ENCODE assay signal across 17 mouse cellular contexts in the genomic region with DNA sequence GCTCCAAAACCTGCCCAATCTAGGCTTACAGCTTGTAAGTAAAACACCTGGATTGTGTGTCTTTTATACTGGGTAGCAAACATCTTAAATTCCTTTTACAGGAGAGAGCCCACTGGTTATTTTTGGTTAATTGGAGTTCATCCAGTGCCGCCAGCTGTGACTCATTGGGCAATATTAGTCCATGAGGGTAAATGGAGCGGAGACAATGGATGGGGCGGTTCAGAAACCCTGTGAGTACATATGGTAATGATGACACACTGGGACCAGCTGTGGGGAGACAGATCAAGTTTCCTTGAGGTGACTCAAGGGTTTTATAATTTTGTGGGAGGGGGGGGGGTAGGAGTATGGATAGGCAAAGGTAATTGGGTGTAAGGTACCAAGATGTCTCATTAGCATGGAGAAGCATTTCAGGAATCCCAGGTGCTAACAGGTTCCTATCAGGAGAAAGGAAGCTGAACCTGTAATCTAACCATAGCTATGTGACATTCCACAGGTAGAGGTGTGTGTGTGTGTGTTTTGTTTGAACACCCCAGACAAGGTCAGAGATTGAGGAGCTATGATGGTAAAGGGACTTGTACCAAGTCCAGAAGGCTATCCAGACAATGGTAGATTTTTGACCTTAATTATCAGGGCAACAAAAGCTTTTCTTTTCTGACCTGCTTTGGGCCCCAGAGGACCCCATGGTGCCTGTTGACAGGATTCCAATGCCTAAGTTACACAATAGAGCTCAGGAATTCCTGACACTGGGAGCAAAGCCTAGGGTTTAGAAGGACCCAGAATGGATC. TPM values are rescaled to one million over a fixed set of nuclear protein-coding genes. Genes with fewer than 3 reads are reported as not detected.
DNase-seq lines count a peak whose midpoint lies in the region; ATAC-seq and TF ChIP-seq lines count a peak whose summit lies in the region.
"Had no signal": no experiment of that assay in that cellular context is flagged by ENCODE, and none has a peak within 500 bp of the region (broad histone marks: within the 10 kb centered on the region; RNA-seq: fewer than 3 reads in every experiment).

No protein-coding gene starts in this region.

- H3K4me2 ChIP-seq in forebrain, embryonic 15.5 days (replicated peaks) = no peak overlapping the region
- no peak overlapping the region for H3K4me2 ChIP-seq in forebrain, postnatal 0 days (ENCODE audit: low read depth)
- no peak overlapping the region for H3K4me2 ChIP-seq in hindbrain, postnatal 0 days (ENCODE audit: low read depth, low read length)
- H3K4me2 ChIP-seq in midbrain, postnatal 0 days (ENCODE audit: low read depth, low read length, poor library complexity, severe bottlenecking) = no peak overlapping the region
- H3K4me2 ChIP-seq: heart, embryonic 13.5 days; limb, embryonic 13.5 days had no signal

- H3K9me3 ChIP-seq in forebrain, embryonic 15.5 days = no peaks in the 10 kb centered on the region
- no peaks in the 10 kb centered on the region for H3K9me3 ChIP-seq in forebrain, postnatal 0 days (ENCODE audit: low read length)
- no peaks in the 10 kb centered on the region for H3K9me3 ChIP-seq in hindbrain, postnatal 0 days (ENCODE audit: low read length)
- no peaks in the 10 kb centered on the region for H3K9me3 ChIP-seq in midbrain, postnatal 0 days (ENCODE audit: low read length)
- H3K9me3 ChIP-seq: heart, embryonic 13.5 days; limb, embryonic 13.5 days; midbrain, embryonic 10.5 days had no signal

- DNase-seq in forebrain, postnatal 0 days = no peak
- peak; percentile 80 for DNase-seq in 3T3-L1 (ENCODE audit: low read depth, low spot score)
- peak; percentile 73 for DNase-seq in NIH3T3 (ENCODE audit: low read depth)
- DNase-seq in hindbrain, postnatal 0 days (ENCODE audit: low spot score) = no peak
- DNase-seq in midbrain, postnatal 0 days (ENCODE audit: low spot score) = no peak
- DNase-seq: cerebellum, adult 2 months; gastrocnemius, postnatal 25 days; lung, adult 2 months; thymus, postnatal 36 days had no signal

- no peak overlapping the region for H3K9ac ChIP-seq in forebrain, embryonic 15.5 days (replicated peaks)
- H3K9ac ChIP-seq in forebrain, postnatal 0 days = no peak overlapping the region
- no peak overlapping the region for H3K9ac ChIP-seq in hindbrain, postnatal 0 days (replicated peaks; ENCODE audit: low read length)
- H3K9ac ChIP-seq in midbrain, postnatal 0 days (replicated peaks; ENCODE audit: low read length, poor library complexity, severe bottlenecking) = no peak overlapping the region
- H3K9ac ChIP-seq: heart, embryonic 13.5 days; limb, embryonic 13.5 days had no signal

- peaks cover 2% of the 10 kb centered on the region; the same call in 1 of the 2 replicates for H3K4me1 ChIP-seq in forebrain, embryonic 15.5 days
- no peaks in the 10 kb centered on the region for H3K4me1 ChIP-seq in forebrain, postnatal 0 days (ENCODE audit: insufficient read depth)
- no peaks in the 10 kb centered on the region for H3K4me1 ChIP-seq in hindbrain, postnatal 0 days (ENCODE audit: insufficient read depth, low read length)
- no peaks in the 10 kb centered on the region for H3K4me1 ChIP-seq in midbrain, postnatal 0 days (ENCODE audit: insufficient read depth, low read length)
- H3K4me1 ChIP-seq: limb, embryonic 13.5 days had no signal

- TF ChIP-seq CTCF in forebrain, postnatal 0 days (IDR thresholded peaks at IDR 0.05; ENCODE audit: low read depth) = no peak
- TF ChIP-seq CTCF in hindbrain, postnatal 0 days (IDR thresholded peaks at IDR 0.05; ENCODE audit: low read depth) = no peak
- no peak for TF ChIP-seq CTCF in midbrain, postnatal 0 days (IDR thresholded peaks at IDR 0.05)

- no peaks in the 10 kb centered on the region for H3K27me3 ChIP-seq in forebrain, embryonic 15.5 days
- H3K27me3 ChIP-seq in forebrain, postnatal 0 days (ENCODE audit: insufficient read depth, low read length) = no peaks in the 10 kb centered on the region
- H3K27me3 ChIP-seq in hindbrain, postnatal 0 days (ENCODE audit: insufficient read depth, low read length) = no peaks in the 10 kb centered on the region
- no peaks in the 10 kb centered on the region for H3K27me3 ChIP-seq in midbrain, postnatal 0 days (ENCODE audit: insufficient read depth, low read length)

- no peak overlapping the region for H3K27ac ChIP-seq in forebrain, embryonic 15.5 days (replicated peaks)
- no peak overlapping the region for H3K27ac ChIP-seq in forebrain, postnatal 0 days (ENCODE audit: low read depth, low read length)
- no peak overlapping the region for H3K27ac ChIP-seq in hindbrain, postnatal 0 days
- no peak overlapping the region for H3K27ac ChIP-seq in midbrain, postnatal 0 days (ENCODE audit: low read depth, low read length)
- H3K27ac ChIP-seq: heart, embryonic 13.5 days; kidney, postnatal 0 days; limb, embryonic 13.5 days; midbrain, embryonic 10.5 days had no signal

- no peak overlapping the region for H3K4me3 ChIP-seq in forebrain, embryonic 15.5 days
- no peak overlapping the region for H3K4me3 ChIP-seq in forebrain, postnatal 0 days (ENCODE audit: low read depth, low read length)
- no peak overlapping the region for H3K4me3 ChIP-seq in hindbrain, postnatal 0 days (ENCODE audit: low read length)
- no peak overlapping the region for H3K4me3 ChIP-seq in midbrain, postnatal 0 days (ENCODE audit: low read depth, low read length)
- H3K4me3 ChIP-seq: heart, embryonic 13.5 days; limb, embryonic 13.5 days; midbrain, embryonic 10.5 days had no signal

- H3K36me3 ChIP-seq in forebrain, embryonic 15.5 days = no peaks in the 10 kb centered on the region
- H3K36me3 ChIP-seq in forebrain, postnatal 0 days (ENCODE audit: insufficient read depth) = no peaks in the 10 kb centered on the region
- H3K36me3 ChIP-seq in hindbrain, postnatal 0 days (ENCODE audit: insufficient read depth, low read length) = no peaks in the 10 kb centered on the region
- no peaks in the 10 kb centered on the region for H3K36me3 ChIP-seq in midbrain, postnatal 0 days (ENCODE audit: insufficient read depth, low read length)
- H3K36me3 ChIP-seq: heart, embryonic 13.5 days; limb, embryonic 13.5 days; midbrain, embryonic 10.5 days had no signal

- 30% methylated on average over 3 of the region's 3 CpGs for WGBS in forebrain, embryonic 15.5 days
- whole genome bisulfite sequencing in forebrain, postnatal 0 days = 34% methylated on average over 3 of the region's 3 CpGs
- 42% methylated on average over 3 of the region's 3 CpGs for WGBS in hindbrain, postnatal 0 days
- 47% methylated on average over 3 of the region's 3 CpGs for WGBS in midbrain, postnatal 0 days

- 0 out of 2 replicates have a peak, but pooled peaks have one; percentile 43 for ATAC-seq in forebrain, embryonic 15.5 days (replicated peaks)
- no peak for ATAC-seq in forebrain, postnatal 0 days
- ATAC-seq in hindbrain, postnatal 0 days = 0 out of 2 replicates have a peak, but pooled peaks have one; percentile 61
- no peak for ATAC-seq in cerebellum, adult (ENCODE audit: insufficient number of reproducible peaks, low FRiP score, low TSS enrichment)
- ATAC-seq in erythroblast, adult 5-6 weeks (replicated peaks; ENCODE audit: low FRiP score, poor library complexity, severe bottlenecking) = no peak
- no peak for ATAC-seq in midbrain, postnatal 0 days (ENCODE audit: low FRiP score)
- ATAC-seq: CD4-positive, CD25-positive, alpha-beta regulatory T cell, adult 4 months had no signal

RNA-seq across cellular contexts. Expression of a gene that starts 21.3 kb away (rescaled TPM):
- 17.8 and 20.4 TPM in 2 replicates for polyA plus RNA-seq in forebrain, embryonic 15.5 days (2015; fragmentation: Nextera tagmentation; extraction: Ambion mirVana)
- 50.9 and 57.4 TPM in 2 replicates for total RNA-seq in forebrain, postnatal 0 days (2014; rRNA removed)
- polyA plus RNA-seq in forebrain, postnatal 0 days (2015; fragmentation: Nextera tagmentation; extraction: Ambion mirVana) = 6.1 and 7.8 TPM in 2 replicates
- 34.5 and 37.7 TPM in 2 replicates for total RNA-seq in hindbrain, postnatal 0 days (2014; rRNA removed)
- 10.2 and 11.1 TPM in 2 replicates for polyA plus RNA-seq in hindbrain, postnatal 0 days (2015; fragmentation: Nextera tagmentation; extraction: Ambion mirVana)
- total RNA-seq in erythroblast, adult 5-6 weeks (2015; ENCODE audit: low replicate concordance) = 52.3 and 64.4 TPM in 2 replicates
- total RNA-seq in erythroblast, adult 5-6 weeks (2017; ENCODE audit: low replicate concordance) = 70.7 and 75.4 TPM in 2 replicates
- total RNA-seq in midbrain, postnatal 0 days (2014; rRNA removed) = 31.3 and 49.1 TPM in 2 replicates
- 6.6 and 10.6 TPM in 2 replicates for polyA plus RNA-seq in midbrain, postnatal 0 days (2015; fragmentation: Nextera tagmentation; extraction: Ambion mirVana)

Comparison
In these comparisons a context has a peak if more than half of its experiments do, and no peak if none do; other contexts are left out.
1. ATAC-seq: peak in forebrain, embryonic 15.5 days (single experiment) and hindbrain, postnatal 0 days (single experiment); none in forebrain, postnatal 0 days (single experiment), cerebellum, adult (single experiment), erythroblast, adult 5-6 weeks (single experiment) and midbrain, postnatal 0 days (single experiment).
2. DNase-seq: peak in 3T3-L1 (single experiment) and NIH3T3 (single experiment); none in forebrain, postnatal 0 days (single experiment), hindbrain, postnatal 0 days (single experiment) and midbrain, postnatal 0 days (single experiment).